Mouse (Mus musculus) kidney, postnatal 4 days (tissue): ENCODE data around the gene Arg1.
A peak's percentile ranks its signal among the peaks of the same experiment; 100 is the strongest.

Experiments
- DNase-seq, 2 experiments: peaks; one replicate each; pipeline ENCODE4 v3.0.0; 2021; ENCODE audit warnings: mixed read lengths in 2 of 2

The Arg1 gene

GRCm38 (mm10) chr10:24911199-24911598 is 16.1 kb downstream of the Arg1 start:
- no peak for DNase-seq

GRCm38 (mm10) chr10:24905627-24906026 is 21.7 kb downstream of the Arg1 start:
- no peak for DNase-seq

- DNase-seq = peak; percentile 70 to 71
These were observed 31.4 kb downstream of the Arg1 start for GRCm38 (mm10) chr10:24895927-24896326.

- no peak for DNase-seq
These were observed 38.9 kb downstream of the Arg1 start for GRCm38 (mm10) chr10:24888343-24888742.

DNA sequence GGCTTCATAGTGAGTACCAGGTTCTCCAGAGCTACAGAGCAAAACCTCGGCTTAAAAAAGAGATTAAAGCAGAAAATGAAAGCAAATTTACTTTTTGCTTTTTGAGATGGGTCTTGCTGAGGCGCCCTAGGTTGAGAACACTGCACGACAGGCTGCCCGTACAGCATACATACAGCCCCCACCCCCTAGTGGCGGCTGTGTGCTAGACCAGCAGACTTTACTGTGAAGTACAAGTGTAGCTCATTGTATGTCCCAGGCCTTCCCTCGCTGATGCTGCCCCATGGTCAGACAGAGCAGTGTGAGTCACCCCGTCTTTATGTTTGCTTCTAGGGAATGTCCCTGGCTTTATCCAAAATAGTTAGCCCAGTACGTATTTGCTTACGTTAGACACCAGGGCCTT is 41.3 kb downstream of the Arg1 start:
- DNase-seq = peak; percentile 50 to 62

- peak in 1 of 2 experiments; percentile 15 for DNase-seq
These were observed 53.7 kb downstream of the Arg1 start for GRCm38 (mm10) chr10:24873624-24874023.

DNA sequence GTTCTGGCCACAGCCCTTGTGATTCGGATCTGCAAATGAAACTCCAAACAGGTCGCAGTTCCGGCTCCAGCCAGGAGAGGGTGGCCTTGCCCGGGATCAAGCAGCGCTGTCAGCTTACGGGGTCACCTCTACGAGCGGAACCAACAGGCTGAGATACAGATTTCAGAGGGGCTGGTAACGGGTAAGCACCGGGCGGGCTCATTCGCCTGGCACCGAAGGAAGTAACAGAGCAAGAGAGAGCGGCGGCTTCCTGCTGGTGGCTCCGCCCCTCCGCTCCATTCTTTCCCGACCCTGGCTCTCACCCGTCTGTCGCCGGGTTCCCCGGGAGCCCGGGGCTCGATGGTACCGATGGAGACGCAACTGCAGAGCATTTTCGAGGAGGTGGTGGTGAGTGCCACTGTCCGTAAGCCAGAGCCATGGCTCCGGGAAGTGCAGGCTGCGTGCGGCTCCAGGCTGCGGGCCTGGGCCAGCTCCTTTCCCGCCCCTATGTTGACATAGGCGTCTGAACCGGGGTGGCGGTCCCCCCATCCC is 57.5 kb downstream of the Arg1 start, which contains the start of gene Med23:
Gene Med23, plus strand, starts transcription at position 227 of the 531 bp plus-strand sequence.
- DNase-seq = peak; percentile 98 to 99
